Mouse (Mus musculus) MEL (cell line): Measurements from ENCODE around the gene Ccer1.

ENCODE experiments used
- CTCF ChIP-seq, 3 experiments: IDR thresholded peaks in 2 of 3; conservative IDR thresholded peaks in 1 of 3; 2 replicates each; pipeline ENCODE4 v1.5.1; 2011 to 2012; ENCODE audit warnings: low read length in 3 of 3, low read depth in 2 of 3, mild to moderate bottlenecking in 2 of 3, improper control_type of control experiment in 1 of 3, inconsistent platforms in 1 of 3, mixed read lengths in 1 of 3, moderate library complexity in 1 of 3; ENCODE audit not compliant: control insufficient read depth in 1 of 3, insufficient read depth in 1 of 3, poor library complexity in 1 of 3, severe bottlenecking in 1 of 3
- EP300 ChIP-seq, 2 experiments: IDR thresholded peaks; 2 replicates each; pipeline ENCODE4 v1.6.1; 2011; ENCODE audit warnings: improper control_type of control experiment in 2 of 2, low read length in 2 of 2, low read depth in 1 of 2, mild to moderate bottlenecking in 1 of 2
- GABPA ChIP-seq: IDR thresholded peaks from 2 replicates; pipeline ENCODE4 v1.6.1; 2012; ENCODE audit warnings: low read depth, mild to moderate bottlenecking, inconsistent platforms, low read length, improper control_type of control experiment, moderate library complexity
- GATA1 ChIP-seq: IDR thresholded peaks from 2 replicates; pipeline ENCODE4 v1.6.1; 2011; ENCODE audit warnings: low read depth, low read length, improper control_type of control experiment
- HCFC1 ChIP-seq: IDR thresholded peaks from 2 replicates; pipeline ENCODE4 v1.6.1; 2012; ENCODE audit warnings: low read depth, mild to moderate bottlenecking, inconsistent platforms, low read length, improper control_type of control experiment, moderate library complexity
- JUND ChIP-seq: IDR thresholded peaks from 2 replicates; pipeline ENCODE4 v1.6.1; 2011; ENCODE audit warnings: low read depth, mild to moderate bottlenecking, improper control_type of control experiment, low read length
- POLR2A ChIP-seq, 2 experiments: IDR thresholded peaks; 2 replicates each; pipeline ENCODE4 v1.6.1; 2011 to 2012; ENCODE audit warnings: low read length in 2 of 2, mild to moderate bottlenecking in 2 of 2, control low read depth in 1 of 2, improper control_type of control experiment in 1 of 2, low read depth in 1 of 2, moderate library complexity in 1 of 2; ENCODE audit not compliant: control insufficient read depth in 1 of 2, insufficient read depth in 1 of 2, poor library complexity in 1 of 2
- POLR2AphosphoS2 ChIP-seq: IDR thresholded peaks from 2 replicates; pipeline ENCODE4 v1.6.1; 2011; ENCODE audit warnings: low read length, improper control_type of control experiment
- RCOR1 ChIP-seq: IDR thresholded peaks from 2 replicates; pipeline ENCODE4 v1.6.1; 2012; ENCODE audit warnings: low read depth, mild to moderate bottlenecking, inconsistent platforms, low read length, improper control_type of control experiment
- TAL1 ChIP-seq: IDR thresholded peaks from 2 replicates; pipeline ENCODE4 v1.6.1; 2012; ENCODE audit warnings: mild to moderate bottlenecking, inconsistent platforms, low read length, moderate library complexity, mixed read lengths
- TCF12 ChIP-seq: IDR thresholded peaks from 2 replicates; pipeline ENCODE4 v1.6.1; 2014; ENCODE audit warnings: low read depth, mild to moderate bottlenecking, inconsistent platforms, low read length, improper control_type of control experiment, moderate library complexity
- USF1 ChIP-seq: IDR thresholded peaks from 2 replicates; pipeline ENCODE4 v1.6.1; 2014; ENCODE audit warnings: low read depth, mild to moderate bottlenecking, inconsistent platforms, low read length, improper control_type of control experiment, moderate library complexity
- ZC3H11A ChIP-seq: IDR thresholded peaks from 2 replicates; pipeline ENCODE4 v1.6.1; 2012; ENCODE audit warnings: low read depth, mild to moderate bottlenecking, inconsistent platforms, low read length, improper control_type of control experiment
- ZKSCAN1 ChIP-seq: IDR thresholded peaks from 2 replicates; pipeline ENCODE4 v1.6.1; 2012; ENCODE audit warnings: low read depth, mild to moderate bottlenecking, inconsistent platforms, low read length, improper control_type of control experiment, moderate library complexity

DNA sequence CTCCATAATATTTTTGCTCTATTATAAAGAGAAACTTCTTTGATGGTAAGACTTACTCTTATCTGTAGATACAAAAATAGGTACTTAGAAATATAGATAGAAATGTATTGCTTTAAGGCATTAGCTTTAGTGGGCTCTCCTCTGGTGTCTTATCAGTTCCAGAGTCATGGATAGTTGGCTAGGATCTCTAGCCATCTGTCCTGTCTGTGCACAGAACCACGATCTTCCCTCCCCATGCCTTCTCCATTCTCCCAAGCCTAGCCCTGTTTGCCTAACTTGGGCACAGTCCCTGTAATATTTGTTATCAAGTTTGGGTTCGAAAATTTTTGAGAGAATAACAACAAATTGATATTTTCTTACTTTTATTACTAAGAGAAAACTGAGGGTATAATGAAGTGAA lies 19.6 kb upstream of the Ccer1 start:
- TF ChIP-seq USF1 (no peak), TCF12 (no peak), ZKSCAN1 (no peak), ZC3H11A (no peak), GATA1 (no peak), CTCF (IDR thresholded peaks at IDR 0.05 in 2 of 3, conservative IDR thresholded peaks at IDR 0.05 in 1 of 3; ENCODE audit: control insufficient read depth in 1 of 3, insufficient read depth in 1 of 3, low read depth in 2 of 3, low read length in 3 of 3, poor library complexity in 1 of 3, severe bottlenecking in 1 of 3) (no peak), POLR2A (IDR thresholded peaks at IDR 0.05; ENCODE audit: control insufficient read depth in 1 of 2, insufficient read depth in 1 of 2, low read depth in 1 of 2, low read length in 2 of 2, poor library complexity in 1 of 2) (no peak), TAL1 (no peak), RCOR1 (no peak), JUND (no peak), HCFC1 (no peak), EP300 (IDR thresholded peaks at IDR 0.05; ENCODE audit: low read depth in 1 of 2, low read length in 2 of 2) (no peak), POLR2AphosphoS2 (no peak), GABPA (no peak)
